In genomic region chr4:32522013-32522412, GRCm38 (mm10) we compare ENCODE assay signal across 15 mouse cellular contexts.
DNase-seq lines count a peak whose midpoint lies in the region; ATAC-seq and TF ChIP-seq lines count a peak whose summit lies in the region.
"Had no signal": no experiment of that assay in that cellular context is flagged by ENCODE, and none has a peak within 500 bp of the region (broad histone marks: within the 10 kb centered on the region; RNA-seq: fewer than 3 reads in every experiment).

No protein-coding gene starts in this region.

- no peak overlapping the region for H3K4me2 ChIP-seq in heart, embryonic 11.5 days
- H3K4me2 ChIP-seq in lung, postnatal 0 days (replicated peaks; ENCODE audit: low read depth, low read length) = no peak overlapping the region
- no peak overlapping the region for H3K4me2 ChIP-seq in embryonic facial prominence, embryonic 15.5 days (replicated peaks)
- H3K4me2 ChIP-seq in midbrain, embryonic 15.5 days = no peak overlapping the region

- no peaks in the 10 kb centered on the region for H3K36me3 ChIP-seq in heart, embryonic 11.5 days (ENCODE audit: control insufficient read depth, insufficient read depth, low read length)
- H3K36me3 ChIP-seq in lung, postnatal 0 days (ENCODE audit: insufficient read depth, low read length) = no peaks in the 10 kb centered on the region
- H3K36me3 ChIP-seq in embryonic facial prominence, embryonic 15.5 days = no peaks in the 10 kb centered on the region
- H3K36me3 ChIP-seq in midbrain, embryonic 15.5 days (replicated peaks) = no peaks in the 10 kb centered on the region

- no peak for TF ChIP-seq EP300 in lung, postnatal 0 days (IDR thresholded peaks at IDR 0.05)

- no peaks in the 10 kb centered on the region for H3K9me3 ChIP-seq in heart, embryonic 11.5 days (replicated peaks; ENCODE audit: control insufficient read depth, low read length)
- no peaks in the 10 kb centered on the region for H3K9me3 ChIP-seq in lung, postnatal 0 days (ENCODE audit: low read length)
- H3K9me3 ChIP-seq in embryonic facial prominence, embryonic 15.5 days (replicated peaks) = no peaks in the 10 kb centered on the region
- no peaks in the 10 kb centered on the region for H3K9me3 ChIP-seq in midbrain, embryonic 15.5 days

- no peak for ATAC-seq in heart, embryonic 11.5 days (replicated peaks; ENCODE audit: insufficient number of reproducible peaks, low FRiP score, low TSS enrichment)
- ATAC-seq in lung, postnatal 0 days = no peak
- ATAC-seq in embryonic facial prominence, embryonic 15.5 days (ENCODE audit: insufficient number of reproducible peaks, low FRiP score, low TSS enrichment, low read depth) = no peak
- ATAC-seq in midbrain, embryonic 15.5 days (replicated peaks) = no peak
- ATAC-seq: inflammation-experienced regulatory T-cells, adult 6 months had no signal

- DNase-seq in heart, postnatal 4 days = no peak
- DNase-seq in lung, postnatal 0 days (ENCODE audit: low spot score) = no peak
- no peak for DNase-seq in lung, postnatal 36 days
- DNase-seq in embryo, embryonic 11 days = no peak
- DNase-seq in adrenal gland, adult (ENCODE audit: inconsistent age in 2 of 2, low spot score in 1 of 2) = no peak
- DNase-seq: adrenal gland, postnatal 36 days; gastrocnemius, postnatal 14 days; kidney, postnatal 14 days; left cerebral cortex, postnatal 4 days; lung, adult 18-20 months; thymus, postnatal 25 days had no signal

- no peak overlapping the region for H3K4me3 ChIP-seq in heart, embryonic 11.5 days (ENCODE audit: low read depth, low read length)
- no peak overlapping the region for H3K4me3 ChIP-seq in lung, postnatal 0 days (ENCODE audit: low read depth, low read length)
- no peak overlapping the region for H3K4me3 ChIP-seq in embryonic facial prominence, embryonic 15.5 days (replicated peaks)
- H3K4me3 ChIP-seq in midbrain, embryonic 15.5 days = no peak overlapping the region

- no peak overlapping the region for H3K9ac ChIP-seq in heart, embryonic 11.5 days (ENCODE audit: low read depth, low read length)
- no peak overlapping the region for H3K9ac ChIP-seq in lung, postnatal 0 days (replicated peaks; ENCODE audit: low read depth)
- no peak overlapping the region for H3K9ac ChIP-seq in embryonic facial prominence, embryonic 15.5 days
- H3K9ac ChIP-seq in midbrain, embryonic 15.5 days = no peak overlapping the region

- TF ChIP-seq CTCF in lung, postnatal 0 days (IDR thresholded peaks at IDR 0.05) = no peak

- H3K27me3 ChIP-seq in heart, embryonic 11.5 days (ENCODE audit: control insufficient read depth, insufficient read depth, low read length) = no peaks in the 10 kb centered on the region
- no peaks in the 10 kb centered on the region for H3K27me3 ChIP-seq in lung, postnatal 0 days (replicated peaks; ENCODE audit: insufficient read depth, low read length)
- H3K27me3 ChIP-seq in embryonic facial prominence, embryonic 15.5 days = no peaks in the 10 kb centered on the region
- no peaks in the 10 kb centered on the region for H3K27me3 ChIP-seq in midbrain, embryonic 15.5 days (replicated peaks)

- H3K4me1 ChIP-seq in heart, embryonic 11.5 days (ENCODE audit: control insufficient read depth, insufficient read depth, low read length) = peaks cover 36% of the 10 kb centered on the region
- H3K4me1 ChIP-seq in lung, postnatal 0 days (ENCODE audit: insufficient read depth, low read depth, low read length) = peaks cover 27% of the 10 kb centered on the region
- peaks cover 47% of the 10 kb centered on the region for H3K4me1 ChIP-seq in embryonic facial prominence, embryonic 15.5 days
- H3K4me1 ChIP-seq in midbrain, embryonic 15.5 days = peaks cover 19% of the 10 kb centered on the region

- 29% methylated on average over 2 of the region's 2 CpGs for WGBS in heart, embryonic 11.5 days (ENCODE audit: insufficient replicate concordance)
- 34% methylated on average over 2 of the region's 2 CpGs for WGBS in lung, postnatal 0 days
- 46% methylated on average over 2 of the region's 2 CpGs for WGBS in embryonic facial prominence, embryonic 15.5 days
- 48% methylated on average over 2 of the region's 2 CpGs for WGBS in midbrain, embryonic 15.5 days

- peak overlapping the region; percentile 30 for H3K27ac ChIP-seq in heart, embryonic 11.5 days (ENCODE audit: low read depth, low read length)
- peak overlapping the region; percentile 65; the same call in 1 of the 2 replicates for H3K27ac ChIP-seq in lung, postnatal 0 days (ENCODE audit: low read length)
- H3K27ac ChIP-seq in embryonic facial prominence, embryonic 15.5 days (replicated peaks) = peak overlapping the region; percentile 73
- H3K27ac ChIP-seq in midbrain, embryonic 15.5 days = 0 out of 2 replicates have a peak overlapping the region, but pooled peaks have one; percentile 8

Comparison
In these comparisons a context has a peak if more than half of its experiments do, and no peak if none do; other contexts are left out.
1. H3K27ac ChIP-seq: peak in every context shown above with its lines; median percentile 73 in embryonic facial prominence, embryonic 15.5 days; 65 in lung, postnatal 0 days; 30 in heart, embryonic 11.5 days; 8 in midbrain, embryonic 15.5 days.